Mouse (Mus musculus): ENCODE measurements around the gene Cdc42. TPM values are rescaled to one million over a fixed set of nuclear protein-coding genes. Genes with fewer than 3 reads are reported as not detected.

Gene Cdc42
- polyA plus RNA-seq, 1 experiment = 375 TPM

DNA sequence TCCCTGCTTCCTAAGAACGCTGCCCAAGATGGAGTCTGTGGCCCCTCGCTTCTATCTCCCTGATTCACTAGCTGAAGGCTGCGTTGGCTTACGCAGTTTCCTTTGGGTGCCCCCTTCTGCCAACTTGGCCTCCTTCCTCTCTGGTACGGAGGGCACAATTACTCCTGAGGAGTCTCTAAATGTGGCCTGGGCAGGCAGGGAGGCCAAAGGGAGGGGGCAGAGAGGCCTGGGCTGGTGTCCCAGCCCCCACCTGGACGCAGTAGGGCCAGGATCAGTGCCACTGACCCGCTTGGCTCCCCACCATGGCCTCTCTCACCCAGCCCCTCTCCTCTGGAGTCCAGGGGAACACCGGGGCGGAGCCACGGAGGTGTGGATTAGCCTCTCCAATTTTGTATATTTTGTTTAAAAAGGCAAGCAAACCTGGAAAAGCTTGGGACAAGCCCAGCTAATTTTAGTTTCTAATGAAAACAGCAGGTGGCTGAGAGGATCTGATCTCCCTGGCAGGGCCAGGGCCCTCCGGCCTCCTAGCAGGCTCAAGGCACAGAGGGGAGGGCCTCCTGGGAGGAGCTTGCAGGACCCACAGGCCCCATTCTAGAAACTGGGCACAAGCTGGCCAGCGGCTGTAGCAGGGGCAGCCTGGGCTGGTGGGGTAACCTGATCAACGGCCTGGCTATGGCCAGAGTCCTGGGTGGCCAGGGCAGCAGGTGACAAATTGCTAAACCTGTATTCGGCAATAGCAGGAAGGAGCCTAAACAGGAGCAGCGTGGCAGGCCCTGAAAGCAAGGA, 71.5 kb downstream of the Cdc42 start:
- WGBS = 56% methylated on average over 15 of the region's 15 CpGs
- H3K4me3 ChIP-seq (replicated peaks; ENCODE audit: insufficient read depth, low read depth, low read length) = no peak overlapping the region

DNA sequence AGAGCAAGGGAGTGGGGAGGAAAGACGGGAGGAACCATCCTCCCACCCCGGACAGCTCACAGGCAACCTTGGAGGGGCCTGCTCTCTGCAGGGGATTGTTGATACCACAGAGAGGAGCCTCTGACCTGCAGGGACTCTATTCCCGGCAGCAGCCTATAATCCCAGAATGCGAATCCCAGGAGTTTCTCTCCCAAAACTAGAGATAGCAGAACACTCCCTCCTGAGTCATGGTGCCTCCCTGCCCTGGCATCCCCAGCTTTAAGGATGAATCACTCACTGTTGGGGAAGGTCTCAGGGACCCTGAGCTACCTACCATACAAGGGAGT, 74.2 kb downstream of the Cdc42 start:
- Histone ChIP-seq H3K27me3 (ENCODE audit: control insufficient read depth, insufficient read depth, low read length) (no peaks in the 10 kb centered on the region), H3K4me3 (replicated peaks; ENCODE audit: insufficient read depth, low read depth, low read length) (no peak overlapping the region), H3K4me1 (ENCODE audit: control insufficient read depth, insufficient read depth, low read length) (peaks cover 20% of the 10 kb centered on the region), H3K27ac (ENCODE audit: insufficient read depth, low read length) (no peak overlapping the region)
- DNase-seq = no peak
- WGBS = 78% methylated on average over 4 of the region's 4 CpGs
- no peak for TF ChIP-seq CTCF (IDR thresholded peaks at IDR 0.05; ENCODE audit: borderline replicate concordance, insufficient read depth, low read depth, low read length)
- no peak for TF ChIP-seq POLR2A (IDR thresholded peaks at IDR 0.05; ENCODE audit: borderline replicate concordance, insufficient read depth, low read length)

More for the DNA sequence above, 71.5 kb downstream of the Cdc42 start:
- Histone ChIP-seq H3K27ac (ENCODE audit: insufficient read depth, low read length) (no peak overlapping the region), H3K4me1 (ENCODE audit: control insufficient read depth, insufficient read depth, low read length) (peaks cover 34% of the 10 kb centered on the region), H3K27me3 (ENCODE audit: control insufficient read depth, insufficient read depth, low read length) (no peaks in the 10 kb centered on the region)
- no peak for DNase-seq
- TF ChIP-seq POLR2A (IDR thresholded peaks at IDR 0.05; ENCODE audit: borderline replicate concordance, insufficient read depth, low read length) (no peak), CTCF (IDR thresholded peaks at IDR 0.05; ENCODE audit: borderline replicate concordance, insufficient read depth, low read depth, low read length) (no peak)

DNA sequence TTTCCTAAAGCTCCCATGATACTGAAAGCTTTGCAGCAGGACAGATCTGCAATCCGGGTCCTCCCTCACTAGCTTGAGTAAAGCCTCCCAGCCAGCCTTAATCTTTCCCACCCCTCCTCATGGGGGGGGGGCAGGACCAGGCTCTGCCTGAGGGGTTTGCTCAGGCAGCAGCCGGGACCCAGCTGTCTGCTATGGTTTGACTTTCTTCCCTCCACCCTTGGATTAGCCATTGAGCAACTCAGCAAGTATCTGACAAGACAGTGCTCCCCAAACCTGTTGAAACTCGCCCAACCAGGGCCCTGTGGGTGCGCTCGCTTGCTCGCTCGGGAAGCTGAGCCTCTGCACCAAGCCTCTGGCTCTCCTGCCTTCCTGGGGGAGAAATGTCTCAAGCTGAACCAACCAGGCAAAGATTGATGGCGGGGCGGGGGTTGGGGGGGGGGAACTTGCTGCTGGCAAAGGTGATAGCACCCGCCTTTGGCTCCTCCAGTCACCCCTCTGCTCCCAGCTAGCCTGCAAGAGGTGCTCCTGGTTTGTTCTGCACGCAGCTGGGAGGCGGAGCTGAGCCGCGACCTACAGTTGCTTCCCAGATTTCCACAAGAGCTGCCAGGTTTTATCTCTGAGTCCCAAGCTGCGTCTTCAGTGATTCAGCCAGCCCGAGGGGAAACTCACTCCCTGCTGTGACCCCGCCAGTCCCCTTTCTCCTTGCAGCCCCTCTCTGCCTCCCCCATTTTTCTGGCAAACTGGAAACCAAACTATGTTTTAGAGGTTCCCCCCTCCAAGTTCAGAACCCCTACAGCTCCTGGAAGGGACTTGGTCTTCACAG, 74.7 kb downstream of the Cdc42 start:
- no peak for DNase-seq
- TF ChIP-seq POLR2A (IDR thresholded peaks at IDR 0.05; ENCODE audit: borderline replicate concordance, insufficient read depth, low read length) (no peak), CTCF (IDR thresholded peaks at IDR 0.05; ENCODE audit: borderline replicate concordance, insufficient read depth, low read depth, low read length) (no peak)
- H3K4me1 ChIP-seq (ENCODE audit: control insufficient read depth, insufficient read depth, low read length) = peaks cover 20% of the 10 kb centered on the region
- peaks cover 2% of the 10 kb centered on the region; the same call in 1 of the 2 replicates for H3K27me3 ChIP-seq (ENCODE audit: control insufficient read depth, insufficient read depth, low read length)
- H3K4me3 ChIP-seq (replicated peaks; ENCODE audit: insufficient read depth, low read depth, low read length) = no peak overlapping the region
- WGBS = 57% methylated on average over 17 of the region's 17 CpGs
- no peak overlapping the region for H3K27ac ChIP-seq (ENCODE audit: insufficient read depth, low read length)

DNA sequence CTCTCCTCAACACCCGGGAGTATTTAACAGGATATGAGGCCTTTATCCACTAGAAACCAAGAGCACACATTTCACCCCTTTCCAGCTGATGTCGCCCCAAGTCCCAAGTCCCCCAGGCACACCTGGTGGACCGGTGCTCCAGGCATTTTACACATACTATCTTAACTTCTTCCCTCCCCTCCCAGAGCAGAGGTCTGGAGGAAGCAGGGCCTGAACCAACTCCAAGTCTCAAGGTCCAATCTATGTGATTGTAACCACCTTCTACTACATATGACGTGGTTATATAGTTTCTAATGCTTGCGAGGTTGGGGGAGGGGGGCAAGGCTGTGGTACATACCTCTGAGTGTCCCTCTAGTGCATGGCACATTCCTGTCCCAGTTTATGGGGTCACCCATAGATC, 75.4 kb downstream of the Cdc42 start:
- H3K27ac ChIP-seq (ENCODE audit: insufficient read depth, low read length) = no peak overlapping the region
- WGBS = 97% methylated on average over 5 of the region's 5 CpGs
- H3K4me3 ChIP-seq (replicated peaks; ENCODE audit: insufficient read depth, low read depth, low read length) = no peak overlapping the region
- H3K4me1 ChIP-seq (ENCODE audit: control insufficient read depth, insufficient read depth, low read length) = peaks cover 13% of the 10 kb centered on the region
- no peak for DNase-seq
- peaks cover 3% of the 10 kb centered on the region; the same call in 1 of the 2 replicates for H3K27me3 ChIP-seq (ENCODE audit: control insufficient read depth, insufficient read depth, low read length)
- TF ChIP-seq POLR2A (IDR thresholded peaks at IDR 0.05; ENCODE audit: borderline replicate concordance, insufficient read depth, low read length) (no peak), CTCF (IDR thresholded peaks at IDR 0.05; ENCODE audit: borderline replicate concordance, insufficient read depth, low read depth, low read length) (no peak)

DNA sequence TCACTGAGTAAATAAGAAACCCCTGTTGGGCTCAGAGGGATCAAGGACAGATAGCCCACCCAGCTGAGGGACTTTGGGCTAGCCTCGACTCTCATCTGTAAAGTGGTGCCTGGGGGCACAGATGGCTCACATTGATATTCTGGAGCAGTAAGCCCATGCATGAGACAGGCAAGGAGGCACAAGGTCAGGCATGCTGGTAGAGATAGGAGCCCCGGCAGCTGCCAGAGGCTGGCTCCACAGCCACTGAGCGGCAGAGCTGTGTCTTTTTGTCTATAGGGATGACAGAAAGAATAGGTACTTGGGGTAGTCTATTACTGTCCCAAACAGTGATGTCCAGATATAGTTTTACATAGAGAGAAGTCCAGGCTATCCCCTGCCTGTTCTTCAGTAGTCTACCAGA, 76.2 kb downstream of the Cdc42 start:
- Histone ChIP-seq H3K27ac (ENCODE audit: insufficient read depth, low read length) (no peak overlapping the region), H3K27me3 (ENCODE audit: control insufficient read depth, insufficient read depth, low read length) (peaks cover 8% of the 10 kb centered on the region; the same call in 1 of the 2 replicates), H3K4me3 (replicated peaks; ENCODE audit: insufficient read depth, low read depth, low read length) (no peak overlapping the region), H3K4me1 (ENCODE audit: control insufficient read depth, insufficient read depth, low read length) (peaks cover 6% of the 10 kb centered on the region; the same call in 1 of the 2 replicates)
- TF ChIP-seq POLR2A (IDR thresholded peaks at IDR 0.05; ENCODE audit: borderline replicate concordance, insufficient read depth, low read length) (no peak), CTCF (IDR thresholded peaks at IDR 0.05; ENCODE audit: borderline replicate concordance, insufficient read depth, low read depth, low read length) (no peak)
- DNase-seq = no peak
- WGBS = 84% methylated on average over 3 of the region's 3 CpGs

DNA sequence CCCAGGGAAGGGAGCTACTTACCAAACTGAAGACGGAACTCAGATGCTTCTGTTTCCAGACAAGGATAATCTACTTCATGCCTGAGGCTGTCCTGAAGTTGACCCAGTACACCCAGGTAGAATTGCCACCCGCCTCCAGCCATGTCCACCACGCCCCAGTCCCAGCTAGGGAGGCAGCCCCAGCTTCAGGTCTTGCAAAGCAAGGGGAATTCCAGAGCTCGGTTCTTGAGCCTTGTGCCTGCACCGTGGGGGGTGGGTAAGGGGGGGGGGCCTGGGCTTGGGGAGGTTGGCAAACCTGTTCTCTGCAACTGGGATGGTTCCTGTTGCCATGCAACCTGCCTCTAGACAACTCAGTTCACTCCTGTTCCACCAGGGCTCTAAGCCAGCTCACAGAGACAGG, 78.2 kb downstream of the Cdc42 start:
- no peak for DNase-seq
- no peaks in the 10 kb centered on the region for H3K4me1 ChIP-seq (ENCODE audit: control insufficient read depth, insufficient read depth, low read length)
- H3K27ac ChIP-seq (ENCODE audit: insufficient read depth, low read length) = no peak overlapping the region
- peaks cover 8% of the 10 kb centered on the region; the same call in 1 of the 2 replicates for H3K27me3 ChIP-seq (ENCODE audit: control insufficient read depth, insufficient read depth, low read length)
- 63% methylated on average over 5 of the region's 5 CpGs for WGBS
- no peak overlapping the region for H3K4me3 ChIP-seq (replicated peaks; ENCODE audit: insufficient read depth, low read depth, low read length)
- TF ChIP-seq POLR2A (IDR thresholded peaks at IDR 0.05; ENCODE audit: borderline replicate concordance, insufficient read depth, low read length) (no peak), CTCF (IDR thresholded peaks at IDR 0.05; ENCODE audit: borderline replicate concordance, insufficient read depth, low read depth, low read length) (no peak)

DNA sequence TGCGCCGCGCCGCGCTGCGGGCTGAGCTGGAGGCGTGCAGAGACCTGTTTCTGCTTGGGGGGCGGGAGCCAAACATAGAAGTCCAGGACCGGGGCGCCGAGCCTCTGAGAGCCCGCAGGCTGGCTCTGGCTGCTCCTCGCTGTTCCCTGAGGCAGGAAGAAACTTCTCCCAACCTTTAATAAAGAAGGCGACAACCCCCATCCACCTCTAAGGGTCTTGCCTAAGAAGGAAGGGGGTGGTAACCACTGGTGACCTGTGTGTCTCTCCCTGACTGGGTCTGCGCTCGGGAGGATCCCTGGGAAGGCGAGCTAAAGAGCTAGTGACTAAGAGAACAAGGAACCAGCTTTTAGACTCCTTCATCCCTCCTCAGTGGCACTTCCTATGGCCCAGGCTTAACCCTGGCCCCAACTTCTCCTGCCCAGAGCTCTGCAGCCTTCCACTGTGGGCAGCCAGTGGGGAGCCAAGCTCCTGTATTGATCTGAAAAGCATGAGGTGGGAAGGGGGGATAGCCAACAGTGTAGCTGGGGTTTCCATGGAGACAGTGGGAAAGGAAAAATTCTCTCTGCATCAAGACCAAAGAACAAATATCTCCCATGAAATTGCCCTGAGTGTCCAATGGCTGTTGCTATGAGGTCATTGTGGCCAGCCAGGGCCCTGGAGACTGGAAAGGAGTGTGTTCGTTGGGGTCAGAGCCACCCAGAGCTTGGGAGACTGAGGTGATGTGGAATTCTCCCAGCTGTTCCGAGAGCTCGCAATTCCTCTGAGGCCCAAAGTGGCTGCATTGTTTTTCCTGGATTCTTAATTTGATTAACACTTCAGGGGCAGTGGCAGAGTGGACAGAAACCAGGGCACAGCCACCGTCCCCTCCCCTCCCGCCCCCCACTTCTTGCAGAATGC, 79.1 kb downstream of the Cdc42 start:
- no peak overlapping the region for H3K27ac ChIP-seq (ENCODE audit: insufficient read depth, low read length)

More for the DNA sequence above, 79.1 kb downstream of the Cdc42 start:
- no peak for DNase-seq
- Histone ChIP-seq H3K4me3 (replicated peaks; ENCODE audit: insufficient read depth, low read depth, low read length) (no peak overlapping the region), H3K4me1 (ENCODE audit: control insufficient read depth, insufficient read depth, low read length) (no peaks in the 10 kb centered on the region), H3K27me3 (ENCODE audit: control insufficient read depth, insufficient read depth, low read length) (peaks cover 8% of the 10 kb centered on the region; the same call in 1 of the 2 replicates)
- TF ChIP-seq POLR2A (IDR thresholded peaks at IDR 0.05; ENCODE audit: borderline replicate concordance, insufficient read depth, low read length) = no peak
- TF ChIP-seq CTCF (IDR thresholded peaks at IDR 0.05; ENCODE audit: borderline replicate concordance, insufficient read depth, low read depth, low read length) = no peak
- WGBS = 24% methylated on average over 22 of the region's 22 CpGs
